Mouse (Mus musculus) intestine, embryonic 14.5 days (tissue): ENCODE measurements around the gene Mfng. TPM values are rescaled to one million over a fixed set of nuclear protein-coding genes. Genes with fewer than 3 reads are reported as not detected.

Source experiments
- ATAC-seq: fragments of 200-750 bp; cut with Nextera tagmentation; replicated peaks from 2 replicates; pipeline ENCODE4 v1.8.0; 2017; ENCODE audit warnings: low read depth, moderate number of reproducible peaks, moderate TSS enrichment, moderate library complexity; ENCODE audit not compliant: low FRiP score, low TSS enrichment
- DNase-seq: peaks from one replicate; pipeline ENCODE4 v3.0.0-alpha.2; 2018; ENCODE audit warnings: low spot score
- H3K27ac ChIP-seq: fragments of 300-500 bp; sonication (generic); 2 replicates; pipeline ENCODE4 v1.5.1; 2014; ENCODE audit warnings: low read depth, mild to moderate bottlenecking, control low read depth
- H3K27me3 ChIP-seq: fragments of 300-500 bp; sonication (generic); replicated peaks from 2 replicates; pipeline ENCODE4 v1.6.1; 2014; ENCODE audit warnings: low read length, control low read depth; ENCODE audit not compliant: control insufficient read depth, insufficient read depth
- H3K36me3 ChIP-seq: fragments of 300-500 bp; sonication (generic); 2 replicates; pipeline ENCODE4 v1.6.1; 2014; ENCODE audit warnings: low read length, control low read depth; ENCODE audit not compliant: control insufficient read depth, insufficient read depth
- H3K4me1 ChIP-seq: fragments of 300-500 bp; sonication (generic); replicated peaks from 2 replicates; pipeline ENCODE4 v1.6.1; 2014; ENCODE audit warnings: low read length, control low read depth, mixed read lengths; ENCODE audit not compliant: control insufficient read depth, insufficient read depth
- H3K4me2 ChIP-seq: fragments of 300-500 bp; sonication (generic); 2 replicates; pipeline ENCODE4 v1.6.1; 2014; ENCODE audit warnings: low read length
- H3K4me3 ChIP-seq: fragments of 300-500 bp; sonication (generic); 2 replicates; pipeline ENCODE4 v1.5.1; 2014; ENCODE audit warnings: low read depth, low read length, control low read depth, mixed read lengths
- H3K9ac ChIP-seq: fragments of 300-500 bp; sonication (generic); 2 replicates; pipeline ENCODE4 v1.6.1; 2014; ENCODE audit warnings: mild to moderate bottlenecking, low read length
- H3K9me3 ChIP-seq: fragments of 300-500 bp; sonication (generic); 2 replicates; pipeline ENCODE4 v1.6.1; 2016; ENCODE audit warnings: low read length, control low read depth; ENCODE audit not compliant: control insufficient read depth
- WGBS: fragments of 180-500 bp; shearing (Covaris S2); extraction: QIAGEN DNeasy Blood & Tissue Kit; methylation state at CpG from one replicate; pipeline ENCODE4 v1.1.7; 2014; 5-methylcytosine and 5-hydroxymethylcytosine counted together
- polyA plus RNA-seq: library from polyadenylated mRNA; unstranded; fragments of >200 nt; fragmentation: Nextera tagmentation; extraction: Ambion mirVana; gene quantifications from 2 replicates; pipeline ENCODE4 v1.2.1, GENCODE M21; 2014

The Mfng gene
- polyA plus RNA-seq, 1 experiment from 2014 or later = 19.1 TPM

GRCm38 (mm10) chr15:78785258-78785657, 12.0 kb upstream of the Mfng start:
- H3K9ac ChIP-seq = no peak overlapping the region
- ATAC-seq = no peak
- 92% methylated on average over 7 of the region's 7 CpGs for WGBS
- H3K4me1 ChIP-seq = peaks cover 18% of the 10 kb centered on the region
- DNase-seq = no peak
- no peaks in the 10 kb centered on the region for H3K36me3 ChIP-seq
- no peaks in the 10 kb centered on the region for H3K27me3 ChIP-seq
- no peaks in the 10 kb centered on the region for H3K9me3 ChIP-seq
- H3K27ac ChIP-seq = no peak overlapping the region
- no peak overlapping the region for H3K4me3 ChIP-seq
- no peak overlapping the region for H3K4me2 ChIP-seq

DNA sequence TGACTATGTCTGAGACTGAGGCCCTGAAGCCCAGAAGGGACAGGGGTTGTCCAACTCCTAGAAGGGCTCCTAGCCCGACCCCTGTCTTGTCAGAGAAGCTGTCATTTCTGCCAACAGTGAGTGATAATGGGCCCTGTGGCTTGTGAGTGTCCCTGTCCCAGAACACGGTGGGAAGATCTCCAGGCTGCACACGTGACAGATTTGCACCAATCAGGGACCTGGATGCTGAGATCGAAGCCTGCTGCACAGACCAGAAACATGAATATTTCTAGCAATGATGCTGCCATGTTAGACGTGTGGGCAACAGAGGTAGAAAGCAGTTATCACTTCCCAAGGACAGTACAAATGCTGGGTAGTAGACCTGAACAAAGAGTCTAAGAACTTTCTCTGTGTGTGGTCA, 11.2 kb upstream of the Mfng start:
- H3K9me3 ChIP-seq = no peaks in the 10 kb centered on the region
- no peaks in the 10 kb centered on the region for H3K27me3 ChIP-seq
- no peak overlapping the region for H3K9ac ChIP-seq
- H3K36me3 ChIP-seq = no peaks in the 10 kb centered on the region
- no peak for ATAC-seq
- no peak overlapping the region for H3K27ac ChIP-seq
- 73% methylated on average over 5 of the region's 5 CpGs for WGBS
- DNase-seq = no peak
- peaks cover 18% of the 10 kb centered on the region for H3K4me1 ChIP-seq
- no peak overlapping the region for H3K4me2 ChIP-seq
- no peak overlapping the region for H3K4me3 ChIP-seq

DNA sequence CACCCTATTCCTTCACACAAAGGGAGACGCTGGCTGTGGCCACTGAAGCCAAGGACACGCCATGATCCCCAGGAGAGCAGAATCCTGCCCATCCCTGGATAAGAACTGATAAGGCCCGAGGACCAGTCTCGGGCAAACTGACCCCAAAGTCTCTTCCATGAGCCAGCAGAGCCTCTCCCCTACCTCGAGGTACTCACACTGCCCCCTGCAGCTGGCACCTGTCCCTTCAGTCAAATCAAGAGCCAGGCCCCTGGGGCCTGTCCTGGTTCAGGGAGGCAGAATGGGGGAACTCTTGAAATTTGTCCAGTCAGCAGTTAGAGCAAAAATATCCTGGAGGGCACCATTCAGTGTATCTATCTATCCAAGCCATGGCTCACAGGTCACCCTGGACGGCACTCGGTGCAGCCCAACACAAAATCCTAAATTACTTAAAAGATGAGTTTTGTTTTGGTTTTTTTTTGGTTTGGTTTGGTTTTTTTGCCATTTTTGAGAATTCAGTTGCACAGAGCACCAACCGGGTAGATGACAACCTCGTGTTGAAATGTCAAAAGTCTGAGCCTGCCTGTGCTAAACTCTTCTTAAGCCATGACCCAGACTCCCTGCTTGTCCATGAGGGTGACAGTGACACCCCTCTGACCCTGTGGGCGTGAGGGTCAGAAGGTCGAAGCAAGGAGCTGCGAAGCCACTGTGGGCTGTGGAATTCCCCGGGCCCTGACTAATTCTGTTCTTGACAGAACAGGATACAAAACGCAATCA, 9.3 kb upstream of the Mfng start:
- Histone ChIP-seq H3K4me1 (peaks cover 13% of the 10 kb centered on the region), H3K9me3 (no peaks in the 10 kb centered on the region), H3K27me3 (no peaks in the 10 kb centered on the region), H3K4me2 (no peak overlapping the region), H3K9ac (no peak overlapping the region), H3K36me3 (no peaks in the 10 kb centered on the region), H3K4me3 (no peak overlapping the region), H3K27ac (no peak overlapping the region)
- DNase-seq (no peak), ATAC-seq (no peak)
- WGBS = 66% methylated on average over 14 of the region's 14 CpGs

DNA sequence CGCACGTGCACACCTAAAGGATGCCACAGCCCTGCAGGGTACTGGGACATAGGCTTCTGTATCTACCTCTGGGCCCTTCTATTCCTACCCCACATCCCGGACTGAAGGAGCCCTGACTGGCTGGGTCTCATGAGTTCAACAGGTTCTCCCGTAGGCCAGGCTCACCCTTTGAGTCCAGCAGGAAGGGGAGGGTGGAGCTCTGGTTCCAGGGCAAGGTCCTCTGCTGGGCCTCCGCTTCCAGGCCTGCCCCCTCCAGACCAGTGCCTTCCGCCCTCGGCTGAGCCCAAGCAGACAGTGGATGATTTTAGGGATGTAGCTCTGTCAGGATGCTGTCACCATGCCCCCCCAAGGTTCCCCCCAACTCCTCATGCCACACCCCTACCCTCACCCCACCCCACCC, 7.6 kb upstream of the Mfng start:
- DNase-seq (no peak), ATAC-seq (no peak)
- Histone ChIP-seq H3K27ac (no peak overlapping the region), H3K4me2 (no peak overlapping the region), H3K4me1 (0 out of 2 replicates have a peak, but pooled peaks cover 2% of the 10 kb centered on the region), H3K27me3 (no peaks in the 10 kb centered on the region), H3K36me3 (no peaks in the 10 kb centered on the region), H3K4me3 (no peak overlapping the region), H3K9ac (no peak overlapping the region), H3K9me3 (no peaks in the 10 kb centered on the region)
- 80% methylated on average over 7 of the region's 7 CpGs for WGBS

- H3K36me3 ChIP-seq = no peaks in the 10 kb centered on the region; the same call in 1 of the 2 replicates
- 94% methylated on average over 14 of the region's 14 CpGs for WGBS
- ATAC-seq = no peak
- no peak overlapping the region for H3K27ac ChIP-seq
- H3K9me3 ChIP-seq = no peaks in the 10 kb centered on the region
- no peaks in the 10 kb centered on the region for H3K27me3 ChIP-seq
- H3K4me3 ChIP-seq = no peak overlapping the region
- H3K9ac ChIP-seq = no peak overlapping the region
- no peaks in the 10 kb centered on the region for H3K4me1 ChIP-seq
- no peak for DNase-seq
- no peak overlapping the region for H3K4me2 ChIP-seq
Observed at GRCm38 (mm10) chr15:78780359-78780758, 7.1 kb upstream of the Mfng start.

DNA sequence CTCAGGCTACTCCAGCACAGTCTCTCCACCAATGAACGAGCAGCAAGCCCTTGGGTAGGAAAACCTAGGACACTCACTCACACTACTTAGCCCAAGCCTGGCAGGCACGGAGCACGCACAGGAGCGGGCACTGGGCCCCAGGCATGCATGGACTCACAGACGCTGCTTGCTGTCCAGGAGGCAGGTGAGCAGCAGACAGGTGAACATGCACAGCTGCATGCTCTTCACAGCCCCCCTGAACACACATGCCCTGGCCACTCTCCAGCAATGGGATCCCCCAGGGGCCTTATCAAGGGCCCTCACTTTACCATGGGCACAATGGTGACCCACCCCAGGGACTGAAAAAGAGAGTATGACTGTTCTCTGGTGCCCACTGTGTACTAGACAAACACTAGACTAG, 6.4 kb upstream of the Mfng start:
- Histone ChIP-seq H3K4me1 (no peaks in the 10 kb centered on the region), H3K9ac (no peak overlapping the region), H3K4me3 (no peak overlapping the region), H3K27me3 (no peaks in the 10 kb centered on the region), H3K27ac (no peak overlapping the region), H3K4me2 (no peak overlapping the region), H3K36me3 (no peaks in the 10 kb centered on the region; the same call in 1 of the 2 replicates), H3K9me3 (no peaks in the 10 kb centered on the region)
- DNase-seq = no peak
- WGBS = 83% methylated on average over 5 of the region's 5 CpGs
- ATAC-seq = no peak

DNA sequence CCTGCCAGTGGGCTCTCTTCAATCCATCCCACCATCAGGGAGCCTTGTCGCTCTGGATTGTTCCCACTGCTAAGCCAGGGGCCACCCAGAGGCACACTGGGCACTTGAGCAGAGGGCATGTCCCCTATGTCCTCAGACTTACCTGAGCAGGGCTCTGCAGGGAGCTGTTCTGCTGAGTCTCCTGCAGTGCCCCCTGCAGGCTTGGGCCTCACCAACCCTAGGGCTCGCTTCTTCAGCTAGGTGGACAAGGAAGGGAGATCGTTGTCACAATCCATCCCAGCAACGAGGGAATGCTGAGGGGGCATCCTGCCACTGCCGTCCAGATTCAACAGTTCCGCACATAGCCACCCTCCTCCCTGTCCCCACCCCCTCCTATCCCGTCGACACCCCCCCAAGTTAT, 6.0 kb upstream of the Mfng start:
- no peaks in the 10 kb centered on the region for H3K27me3 ChIP-seq
- WGBS = 78% methylated on average over 8 of the region's 8 CpGs
- H3K27ac ChIP-seq = no peak overlapping the region
- no peak overlapping the region for H3K4me2 ChIP-seq
- no peak overlapping the region for H3K9ac ChIP-seq
- ATAC-seq (no peak; the same call in 1 of the 2 replicates), DNase-seq (no peak)
- no peaks in the 10 kb centered on the region for H3K9me3 ChIP-seq
- H3K4me1 ChIP-seq = no peaks in the 10 kb centered on the region
- H3K4me3 ChIP-seq = no peak overlapping the region
- no peaks in the 10 kb centered on the region; the same call in 1 of the 2 replicates for H3K36me3 ChIP-seq

DNA sequence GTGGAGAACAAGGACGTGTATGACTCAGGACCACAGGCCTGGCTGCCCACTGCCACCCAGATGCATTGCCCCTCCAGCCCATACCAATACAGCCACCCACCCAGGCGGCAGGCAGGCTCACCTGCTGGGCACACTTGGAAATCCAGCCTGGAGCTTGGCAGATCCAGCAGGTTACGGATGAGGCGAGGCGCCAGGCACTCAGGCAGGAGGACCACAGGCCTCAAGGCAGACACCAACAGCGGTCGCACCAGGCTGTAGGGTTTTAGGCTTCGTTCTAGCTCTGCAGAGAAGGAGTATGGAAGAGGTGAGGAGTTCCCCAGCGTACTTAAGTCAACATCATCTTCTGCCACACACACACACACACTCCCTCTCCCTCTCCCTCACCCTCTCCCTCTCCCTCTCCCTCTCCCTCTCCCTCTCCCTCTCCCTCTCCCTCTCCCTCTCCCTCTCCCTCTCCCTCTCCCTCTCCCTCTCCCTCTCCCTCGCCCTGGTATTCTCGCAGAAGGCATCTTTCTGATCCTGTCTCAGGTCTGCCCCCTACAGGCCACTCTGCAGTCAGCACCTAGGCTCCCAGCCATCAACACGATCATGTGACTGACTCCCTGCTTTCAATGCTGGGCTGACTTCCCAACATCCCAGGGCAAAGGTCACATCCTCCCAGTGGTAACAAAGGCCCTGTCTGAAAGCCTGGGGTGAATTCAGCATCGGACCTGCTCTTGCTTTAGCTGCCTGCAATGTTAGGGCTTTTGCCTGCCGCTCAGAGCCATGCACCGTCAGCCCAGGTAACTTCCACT, 5.0 kb upstream of the Mfng start:
- no peak; the same call in 1 of the 2 replicates for ATAC-seq
- Histone ChIP-seq H3K9ac (no peak overlapping the region), H3K9me3 (no peaks in the 10 kb centered on the region), H3K36me3 (no peaks in the 10 kb centered on the region; the same call in 1 of the 2 replicates), H3K4me3 (no peak overlapping the region), H3K4me1 (peaks cover 2% of the 10 kb centered on the region; the same call in 1 of the 2 replicates), H3K4me2 (no peak overlapping the region), H3K27ac (no peak overlapping the region), H3K27me3 (no peaks in the 10 kb centered on the region)
- WGBS = 55% methylated on average over 14 of the region's 15 CpGs
- peak; percentile 86 for DNase-seq
